Mouse (Mus musculus): Measurements from ENCODE around the gene Mydgf. TPM values are rescaled to one million over a fixed set of nuclear protein-coding genes. Genes with fewer than 3 reads are reported as not detected.

Gene Mydgf
- polyA plus RNA-seq, 1 experiment: 49.9 TPM

- Histone ChIP-seq H3K27me3 (ENCODE audit: control insufficient read depth, insufficient read depth, low read length) (no peaks in the 10 kb centered on the region), H3K4me3 (ENCODE audit: control insufficient read depth, low read depth, low read length) (no peak overlapping the region), H3K27ac (ENCODE audit: control insufficient read depth, insufficient read depth, low read depth, low read length) (no peak overlapping the region), H3K4me1 (ENCODE audit: control insufficient read depth, insufficient read depth, low read length) (peaks cover 4% of the 10 kb centered on the region), H3K36me3 (ENCODE audit: control insufficient read depth, insufficient read depth, low read length) (no peaks in the 10 kb centered on the region)
- no peak for TF ChIP-seq CTCF (IDR thresholded peaks at IDR 0.05; ENCODE audit: control insufficient read depth, insufficient read depth, insufficient replicate concordance, low read depth, low read length)
- TF ChIP-seq POLR2A (IDR thresholded peaks at IDR 0.05; ENCODE audit: control insufficient read depth, low read depth, low read length): no peak
Observed at GRCm38 (mm10) chr17:56147420-56147819, 36.3 kb downstream of the Mydgf start.

- no peak overlapping the region for H3K27ac ChIP-seq (ENCODE audit: control insufficient read depth, insufficient read depth, low read depth, low read length)
- H3K27me3 ChIP-seq (ENCODE audit: control insufficient read depth, insufficient read depth, low read length): no peaks in the 10 kb centered on the region
- TF ChIP-seq POLR2A (IDR thresholded peaks at IDR 0.05; ENCODE audit: control insufficient read depth, low read depth, low read length): no peak
- TF ChIP-seq CTCF (IDR thresholded peaks at IDR 0.05; ENCODE audit: control insufficient read depth, insufficient read depth, insufficient replicate concordance, low read depth, low read length): no peak
- peaks cover 10% of the 10 kb centered on the region for H3K4me1 ChIP-seq (ENCODE audit: control insufficient read depth, insufficient read depth, low read length)
- H3K36me3 ChIP-seq (ENCODE audit: control insufficient read depth, insufficient read depth, low read length): no peaks in the 10 kb centered on the region
- no peak overlapping the region for H3K4me3 ChIP-seq (ENCODE audit: control insufficient read depth, low read depth, low read length)
Observed at GRCm38 (mm10) chr17:56146131-56146530, 37.6 kb downstream of the Mydgf start.

GRCm38 (mm10) chr17:56144546-56144945 lies 39.2 kb downstream of the Mydgf start:
- Histone ChIP-seq H3K27me3 (ENCODE audit: control insufficient read depth, insufficient read depth, low read length) (no peaks in the 10 kb centered on the region; the same call in 1 of the 2 replicates), H3K4me1 (ENCODE audit: control insufficient read depth, insufficient read depth, low read length) (peaks cover 17% of the 10 kb centered on the region), H3K36me3 (ENCODE audit: control insufficient read depth, insufficient read depth, low read length) (no peaks in the 10 kb centered on the region), H3K27ac (ENCODE audit: control insufficient read depth, insufficient read depth, low read depth, low read length) (no peak overlapping the region), H3K4me3 (ENCODE audit: control insufficient read depth, low read depth, low read length) (no peak overlapping the region)
- TF ChIP-seq POLR2A (IDR thresholded peaks at IDR 0.05; ENCODE audit: control insufficient read depth, low read depth, low read length) (no peak), CTCF (IDR thresholded peaks at IDR 0.05; ENCODE audit: control insufficient read depth, insufficient read depth, insufficient replicate concordance, low read depth, low read length) (no peak)

- peaks cover 24% of the 10 kb centered on the region for H3K4me1 ChIP-seq (ENCODE audit: control insufficient read depth, insufficient read depth, low read length)
- H3K4me3 ChIP-seq (ENCODE audit: control insufficient read depth, low read depth, low read length): peak overlapping the region; percentile 35
- H3K36me3 ChIP-seq (ENCODE audit: control insufficient read depth, insufficient read depth, low read length): no peaks in the 10 kb centered on the region
- H3K27me3 ChIP-seq (ENCODE audit: control insufficient read depth, insufficient read depth, low read length): no peaks in the 10 kb centered on the region; the same call in 1 of the 2 replicates
- no peak overlapping the region for H3K27ac ChIP-seq (ENCODE audit: control insufficient read depth, insufficient read depth, low read depth, low read length)
- TF ChIP-seq CTCF (IDR thresholded peaks at IDR 0.05; ENCODE audit: control insufficient read depth, insufficient read depth, insufficient replicate concordance, low read depth, low read length) (no peak), POLR2A (IDR thresholded peaks at IDR 0.05; ENCODE audit: control insufficient read depth, low read depth, low read length) (no peak)
Observed at GRCm38 (mm10) chr17:56141702-56142605, 41.8 kb downstream of the Mydgf start.

- Histone ChIP-seq H3K4me3 (ENCODE audit: control insufficient read depth, low read depth, low read length) (peak within 1 kb of the TSS; percentile 81), H3K4me1 (ENCODE audit: control insufficient read depth, insufficient read depth, low read length) (peaks cover 24% of the 10 kb centered on the region), H3K27ac (ENCODE audit: control insufficient read depth, insufficient read depth, low read depth, low read length) (no peak within 1 kb of the TSS), H3K27me3 (ENCODE audit: control insufficient read depth, insufficient read depth, low read length) (no peaks in the 10 kb centered on the region; the same call in 1 of the 2 replicates), H3K36me3 (ENCODE audit: control insufficient read depth, insufficient read depth, low read length) (no peaks in the 10 kb centered on the region)
- no peak for TF ChIP-seq POLR2A (IDR thresholded peaks at IDR 0.05; ENCODE audit: control insufficient read depth, low read depth, low read length)
- no peak for TF ChIP-seq CTCF (IDR thresholded peaks at IDR 0.05; ENCODE audit: control insufficient read depth, insufficient read depth, insufficient replicate concordance, low read depth, low read length)
Observed at GRCm38 (mm10) chr17:56139858-56140595, 43.7 kb downstream of the Mydgf start, which contains the start of gene Sema6b. Sema6b (minus strand) TSS chr17:56140343.

GRCm38 (mm10) chr17:56139355-56139754 lies 44.4 kb downstream of the Mydgf start:
- H3K4me3 ChIP-seq (ENCODE audit: control insufficient read depth, low read depth, low read length): no peak overlapping the region
- H3K36me3 ChIP-seq (ENCODE audit: control insufficient read depth, insufficient read depth, low read length): no peaks in the 10 kb centered on the region
- no peak overlapping the region for H3K27ac ChIP-seq (ENCODE audit: control insufficient read depth, insufficient read depth, low read depth, low read length)
- H3K4me1 ChIP-seq (ENCODE audit: control insufficient read depth, insufficient read depth, low read length): peaks cover 27% of the 10 kb centered on the region
- no peaks in the 10 kb centered on the region; the same call in 1 of the 2 replicates for H3K27me3 ChIP-seq (ENCODE audit: control insufficient read depth, insufficient read depth, low read length)
- no peak for TF ChIP-seq POLR2A (IDR thresholded peaks at IDR 0.05; ENCODE audit: control insufficient read depth, low read depth, low read length)
- no peak for TF ChIP-seq CTCF (IDR thresholded peaks at IDR 0.05; ENCODE audit: control insufficient read depth, insufficient read depth, insufficient replicate concordance, low read depth, low read length)
